Mouse (Mus musculus) ES-Bruce4 (cell line): ENCODE data around the gene Vps33b. TPM values are rescaled to one million over a fixed set of nuclear protein-coding genes. Genes with fewer than 3 reads are reported as not detected.
A peak's percentile ranks its signal among the peaks of the same experiment; 100 is the strongest.

Experiments
- H3K27ac ChIP-seq: 2 replicates; pipeline ENCODE4 v1.5.1; 2012; ENCODE audit warnings: low read length, inconsistent platforms; ENCODE audit not compliant: insufficient read depth
- H3K27me3 ChIP-seq: 2 replicates; pipeline ENCODE4 v1.6.1; 2012; ENCODE audit warnings: mild to moderate bottlenecking, low read length, inconsistent platforms; ENCODE audit not compliant: control insufficient read depth, poor library complexity, insufficient read depth, severe bottlenecking
- H3K36me3 ChIP-seq: 2 replicates; pipeline ENCODE4 v1.6.1; 2012; ENCODE audit warnings: inconsistent platforms, mild to moderate bottlenecking, low read length, moderate library complexity; ENCODE audit not compliant: control insufficient read depth, poor library complexity, insufficient read depth, severe bottlenecking
- H3K4me1 ChIP-seq: one replicate; pipeline ENCODE4 v1.8.1; 2011; ENCODE audit warnings: low read length; ENCODE audit not compliant: control insufficient read depth, insufficient read depth
- H3K4me3 ChIP-seq: 2 replicates; pipeline ENCODE4 v1.5.1; 2011; ENCODE audit warnings: low read depth, mild to moderate bottlenecking, low read length
- H3K9ac ChIP-seq: 2 replicates; pipeline ENCODE4 v1.6.1; 2012; ENCODE audit warnings: low read depth, mild to moderate bottlenecking, inconsistent platforms; ENCODE audit not compliant: poor library complexity, severe bottlenecking
- H3K9me3 ChIP-seq: replicated peaks from 2 replicates; pipeline ENCODE4 v1.6.1; 2012; ENCODE audit warnings: mild to moderate bottlenecking, low read length, inconsistent platforms; ENCODE audit not compliant: control insufficient read depth, poor library complexity, insufficient read depth, severe bottlenecking
- CTCF ChIP-seq: IDR thresholded peaks from one replicate; pipeline ENCODE4 v1.8.1; 2011; ENCODE audit warnings: low read depth, low read length
- EP300 ChIP-seq: IDR thresholded peaks from 2 replicates; pipeline ENCODE4 v1.6.1; 2011; ENCODE audit warnings: low read depth, low read length; ENCODE audit not compliant: insufficient read depth
- POLR2A ChIP-seq: IDR thresholded peaks from one replicate; pipeline ENCODE4 v1.8.1; 2011; ENCODE audit warnings: low read length; ENCODE audit not compliant: insufficient read depth
- polyA plus RNA-seq: library from polyadenylated mRNA; stranded (reverse); fragments of >200 nt; gene quantifications from 2 replicates; pipeline ENCODE4 v1.2.4, GENCODE M21; 2011; ENCODE audit warnings: low read depth; ENCODE audit not compliant: missing spikeins, insufficient read depth, insufficient read length

Gene Vps33b
- 15.7 and 16.2 TPM in 2 replicates for polyA plus RNA-seq

DNA sequence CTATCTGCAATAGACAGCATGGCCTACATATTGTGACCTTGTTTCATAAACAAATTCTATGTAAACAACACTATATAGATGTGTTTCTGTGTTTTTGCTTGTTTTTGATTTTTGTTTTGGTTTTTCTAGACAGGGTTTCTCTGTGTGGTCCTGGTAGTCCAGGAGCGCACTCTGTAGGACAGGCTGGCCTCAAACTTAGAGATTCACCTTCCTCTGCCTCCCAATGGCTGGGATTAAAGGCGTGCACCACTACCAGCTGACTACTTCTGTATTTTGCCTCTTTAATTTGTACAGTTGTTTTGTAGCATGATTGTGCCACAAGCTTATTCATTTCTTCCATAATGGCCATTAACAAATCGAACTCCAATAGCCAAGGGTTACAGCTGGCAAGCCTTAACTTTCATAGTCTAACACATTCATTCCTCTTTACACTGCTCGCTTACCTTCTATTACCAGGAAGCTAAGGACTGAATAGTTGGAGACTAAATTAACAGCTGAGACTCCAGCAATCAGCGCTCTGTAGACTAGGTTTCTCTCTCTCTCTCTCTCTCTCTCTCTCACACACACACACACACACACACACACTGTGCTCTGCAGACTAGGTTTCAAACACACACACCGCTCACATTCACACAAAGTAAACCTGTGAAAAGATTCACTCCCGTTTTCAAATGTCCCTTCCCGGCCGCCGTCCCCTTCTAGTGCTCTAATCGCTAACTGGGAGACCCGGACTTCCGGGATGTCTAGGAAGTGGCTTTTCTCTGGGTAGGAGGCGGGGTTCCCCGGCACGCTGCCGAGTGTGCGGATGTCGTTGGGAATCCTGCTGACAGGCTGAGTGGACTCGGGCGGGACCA lies at the start of gene Vps33b:
Gene Vps33b (plus strand): TSS at position 753 of the 854 bp plus-strand sequence.
- H3K4me1 ChIP-seq = no peaks in the 10 kb centered on the region
- H3K9ac ChIP-seq = peak within 1 kb of the TSS; percentile 84
- H3K36me3 ChIP-seq = peaks cover 18% of the 10 kb centered on the region
- no peaks in the 10 kb centered on the region for H3K9me3 ChIP-seq
- peak within 1 kb of the TSS; percentile 42; the same call in 1 of the 2 replicates for H3K27ac ChIP-seq
- no peaks in the 10 kb centered on the region for H3K27me3 ChIP-seq
- H3K4me3 ChIP-seq = peak within 1 kb of the TSS; percentile 99
- TF ChIP-seq CTCF (no peak), EP300 (no peak), POLR2A (no peak)

DNA sequence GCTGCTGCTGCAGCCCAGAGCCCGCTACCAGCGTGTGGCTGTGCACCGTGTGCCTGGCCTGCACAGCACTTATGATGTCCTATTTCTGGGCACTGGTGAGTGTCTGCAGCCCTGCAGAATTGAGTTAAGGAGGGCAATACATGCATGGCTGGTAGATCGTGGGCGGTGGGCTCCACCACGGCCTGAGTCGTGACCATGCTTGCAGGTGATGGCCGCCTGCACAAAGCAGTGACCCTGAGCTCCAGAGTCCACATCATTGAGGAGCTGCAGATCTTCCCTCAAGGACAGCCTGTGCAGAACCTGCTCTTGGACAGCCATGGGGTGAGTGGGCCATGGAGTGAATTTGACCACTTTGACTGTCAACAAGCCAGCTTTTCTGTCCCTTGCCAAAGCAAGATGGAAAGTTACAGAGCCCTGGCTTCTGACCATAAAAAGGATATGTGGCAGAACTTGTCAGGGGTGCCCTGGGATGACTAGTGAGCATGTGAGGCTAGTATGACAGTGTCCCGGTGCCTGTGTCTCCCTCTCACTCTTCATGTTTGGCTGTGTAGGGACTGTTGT lies 49.1 kb upstream of the Vps33b start:
- H3K27me3 ChIP-seq = no peaks in the 10 kb centered on the region
- no peak overlapping the region for H3K4me3 ChIP-seq
- peaks cover 2% of the 10 kb centered on the region for H3K4me1 ChIP-seq
- TF ChIP-seq EP300 (no peak), CTCF (no peak), POLR2A (no peak)
- H3K36me3 ChIP-seq = peaks cover 71% of the 10 kb centered on the region
- no peaks in the 10 kb centered on the region for H3K9me3 ChIP-seq
- peak overlapping the region; percentile 17; the same call in 1 of the 2 replicates for H3K27ac ChIP-seq
- no peak overlapping the region for H3K9ac ChIP-seq

DNA sequence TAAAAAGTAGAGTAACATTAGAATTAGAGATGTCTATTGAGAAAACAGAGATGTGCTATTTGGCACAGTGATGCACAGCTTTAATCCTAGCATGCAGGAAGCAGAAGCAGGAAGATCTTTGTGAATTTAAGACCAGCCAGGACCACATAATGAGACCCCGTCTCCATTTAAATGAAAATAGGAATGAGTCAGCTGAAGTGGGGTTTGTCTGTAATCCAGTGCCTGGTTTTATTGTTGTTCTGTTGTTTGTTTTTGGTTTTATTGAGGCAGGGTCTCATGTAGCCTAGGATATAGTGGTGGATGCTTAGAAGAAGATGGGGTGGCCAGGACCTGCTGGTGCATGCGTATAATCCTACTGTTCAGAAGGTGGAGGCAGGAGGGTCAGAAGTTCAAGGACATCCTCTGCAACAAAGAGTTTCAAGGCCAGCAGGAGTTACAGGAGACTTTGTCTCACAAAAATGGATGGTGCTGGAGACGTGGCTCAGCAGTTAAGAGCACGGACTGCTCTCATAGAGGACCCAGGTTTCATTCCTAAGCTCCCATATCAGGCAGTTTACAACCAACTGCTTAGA lies 48.2 kb upstream of the Vps33b start:
- Histone ChIP-seq H3K27ac (peak overlapping the region; percentile 71), H3K4me3 (no peak overlapping the region), H3K36me3 (peaks cover 76% of the 10 kb centered on the region), H3K4me1 (peaks cover 2% of the 10 kb centered on the region), H3K9me3 (no peaks in the 10 kb centered on the region), H3K27me3 (no peaks in the 10 kb centered on the region), H3K9ac (no peak overlapping the region)
- TF ChIP-seq EP300 = peak; percentile 76
- no peak for TF ChIP-seq POLR2A

DNA sequence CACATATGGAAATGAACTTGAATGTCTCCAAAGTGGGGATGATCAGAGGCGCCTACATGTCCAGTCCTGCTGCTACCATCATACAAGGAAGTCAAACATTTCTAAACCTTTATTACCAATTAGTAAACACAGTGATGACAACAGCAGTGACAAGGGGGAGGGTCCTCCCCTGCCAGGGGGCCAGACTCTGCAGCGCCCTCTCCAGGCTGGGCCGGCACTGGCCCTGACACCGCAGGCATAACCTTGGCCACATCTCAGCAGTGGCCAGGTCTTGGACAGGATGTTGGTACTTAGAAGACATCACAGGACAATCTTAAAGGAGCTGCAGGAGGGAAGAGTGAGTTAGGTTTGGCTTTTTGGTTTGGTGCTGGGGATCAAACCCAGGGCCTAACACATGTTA lies 42.4 kb upstream of the Vps33b start:
- no peaks in the 10 kb centered on the region for H3K4me1 ChIP-seq
- peak; percentile 57 for TF ChIP-seq CTCF
- TF ChIP-seq EP300 = no peak

DNA sequence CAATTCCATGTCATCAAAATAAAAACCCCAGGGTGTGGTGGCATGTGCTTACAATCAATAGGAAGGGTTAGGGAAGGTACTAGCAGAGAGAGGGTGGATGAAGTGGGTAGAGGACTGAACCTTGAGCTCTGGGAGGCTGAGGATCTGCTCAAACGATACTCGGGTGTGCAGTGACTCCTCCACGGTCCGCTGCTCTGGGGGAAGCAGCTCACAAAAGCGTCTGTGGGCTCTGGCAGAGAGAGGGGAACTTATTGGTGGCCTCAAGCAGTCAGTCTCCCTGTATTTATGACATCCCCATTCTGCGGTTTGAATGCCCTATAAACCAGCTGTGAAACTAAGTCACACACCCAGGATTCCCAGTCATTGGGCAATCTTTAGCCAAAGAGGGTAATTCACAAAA lies 39.3 kb upstream of the Vps33b start:
- no peak overlapping the region for H3K9ac ChIP-seq
- H3K4me1 ChIP-seq = peaks cover 2% of the 10 kb centered on the region
- no peaks in the 10 kb centered on the region for H3K9me3 ChIP-seq
- no peaks in the 10 kb centered on the region for H3K27me3 ChIP-seq
- no peak overlapping the region for H3K27ac ChIP-seq
- TF ChIP-seq CTCF = no peak
- no peak for TF ChIP-seq EP300
- no peak for TF ChIP-seq POLR2A
- peaks cover 16% of the 10 kb centered on the region for H3K36me3 ChIP-seq
- H3K4me3 ChIP-seq = no peak overlapping the region

More for the DNA sequence above, 42.4 kb upstream of the Vps33b start:
- H3K9me3 ChIP-seq = no peaks in the 10 kb centered on the region
- peaks cover 39% of the 10 kb centered on the region for H3K36me3 ChIP-seq
- no peak overlapping the region for H3K27ac ChIP-seq
- H3K9ac ChIP-seq = no peak overlapping the region
- no peak overlapping the region for H3K4me3 ChIP-seq
- no peaks in the 10 kb centered on the region for H3K27me3 ChIP-seq
